8 mouse cellular contexts compared by ENCODE assay signal in the genomic region with DNA sequence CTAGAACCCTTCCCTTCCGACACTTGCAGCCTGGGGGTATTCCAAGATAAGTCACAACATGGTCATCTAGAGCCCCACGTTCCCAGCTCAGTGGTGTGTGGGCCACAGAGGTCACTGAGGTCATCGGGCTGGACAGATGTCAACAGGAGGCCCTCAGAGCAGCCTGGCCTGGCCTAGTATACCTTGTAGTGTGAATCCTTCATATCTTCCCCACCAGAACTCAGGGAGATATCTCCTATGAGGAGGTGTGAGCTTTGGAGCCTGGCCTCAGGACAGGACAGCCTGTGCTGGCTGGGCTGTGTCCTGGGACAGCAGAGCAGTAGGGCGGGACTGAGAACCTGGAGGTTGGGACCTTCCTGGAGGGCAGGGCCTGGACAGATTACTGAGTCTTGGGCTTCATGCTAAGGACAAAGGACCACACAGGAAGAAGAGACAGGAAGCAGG. TPM values are rescaled to one million over a fixed set of nuclear protein-coding genes. Genes with fewer than 3 reads are reported as not detected.
A peak's percentile ranks its signal among the peaks of the same experiment; 100 is the strongest.
DNase-seq lines count a peak whose midpoint lies in the region; ATAC-seq and TF ChIP-seq lines count a peak whose summit lies in the region.

No protein-coding gene starts in this region.

- no peaks in the 10 kb centered on the region for H3K27me3 ChIP-seq in erythroblast, embryonic 14.5 days (ENCODE audit: control insufficient read depth)
- H3K27me3 ChIP-seq in heart, embryonic 11.5 days (ENCODE audit: control insufficient read depth, insufficient read depth, low read length) = no peaks in the 10 kb centered on the region
- no peaks in the 10 kb centered on the region for H3K27me3 ChIP-seq in kidney, postnatal 0 days (ENCODE audit: insufficient read depth, low read length)

- peak overlapping the region; percentile 95 for H3K4me3 ChIP-seq in erythroblast, embryonic 14.5 days (replicated peaks)
- H3K4me3 ChIP-seq in heart, embryonic 11.5 days (ENCODE audit: low read depth, low read length) = peak overlapping the region; percentile 2; the same call in 1 of the 2 replicates
- H3K4me3 ChIP-seq in kidney, postnatal 0 days (replicated peaks; ENCODE audit: low read depth, low read length) = no peak overlapping the region

- H3K9me3 ChIP-seq in erythroblast, embryonic 14.5 days (ENCODE audit: control insufficient read depth, low read length) = no peaks in the 10 kb centered on the region
- no peaks in the 10 kb centered on the region for H3K9me3 ChIP-seq in heart, embryonic 11.5 days (replicated peaks; ENCODE audit: control insufficient read depth, low read length)
- no peaks in the 10 kb centered on the region for H3K9me3 ChIP-seq in kidney, postnatal 0 days (replicated peaks; ENCODE audit: low read length)

- DNase-seq in 3134 (ENCODE audit: extremely low read depth, insufficient read length, low spot score) = peak; percentile 19
- no peak for DNase-seq in kidney, postnatal 0 days (ENCODE audit: low spot score)
- peak; percentile 60 for DNase-seq in testis, postnatal 10 days (ENCODE audit: low spot score)
- no peak for DNase-seq in thymus, postnatal 25 days

- WGBS in heart, embryonic 11.5 days (ENCODE audit: insufficient replicate concordance) = 51% methylated on average over 4 of the region's 4 CpGs
- 71% methylated on average over 4 of the region's 4 CpGs for WGBS in kidney, postnatal 0 days

- H3K36me3 ChIP-seq in erythroblast, embryonic 14.5 days (ENCODE audit: control insufficient read depth) = peaks cover 69% of the 10 kb centered on the region
- H3K36me3 ChIP-seq in heart, embryonic 11.5 days (ENCODE audit: control insufficient read depth, insufficient read depth, low read length) = peaks cover 26% of the 10 kb centered on the region
- H3K36me3 ChIP-seq in kidney, postnatal 0 days (ENCODE audit: insufficient read depth, low read length) = peaks cover 28% of the 10 kb centered on the region

- ATAC-seq in erythroblast, adult 5-6 weeks (replicated peaks; ENCODE audit: low FRiP score, poor library complexity, severe bottlenecking) = no peak
- ATAC-seq in heart, embryonic 11.5 days (replicated peaks; ENCODE audit: insufficient number of reproducible peaks, low FRiP score, low TSS enrichment) = no peak
- no peak for ATAC-seq in kidney, postnatal 0 days (replicated peaks; ENCODE audit: low FRiP score, low read depth)
- ATAC-seq in monocyte, adult 5-6 weeks (replicated peaks; ENCODE audit: insufficient number of reproducible peaks, low FRiP score, low TSS enrichment, poor library complexity, severe bottlenecking) = no peak

- peak overlapping the region; percentile 63 for H3K9ac ChIP-seq in heart, embryonic 11.5 days (ENCODE audit: low read depth, low read length)
- 0 out of 2 replicates have a peak overlapping the region, but pooled peaks have one; percentile 0 for H3K9ac ChIP-seq in kidney, postnatal 0 days (ENCODE audit: low read depth, low read length)

- peaks cover 95% of the 10 kb centered on the region for H3K4me1 ChIP-seq in erythroblast, embryonic 14.5 days (ENCODE audit: control insufficient read depth)
- H3K4me1 ChIP-seq in heart, embryonic 11.5 days (ENCODE audit: control insufficient read depth, insufficient read depth, low read length) = peaks cover 40% of the 10 kb centered on the region
- H3K4me1 ChIP-seq in kidney, postnatal 0 days (replicated peaks; ENCODE audit: insufficient read depth, low read length) = peaks cover 16% of the 10 kb centered on the region

- H3K4me2 ChIP-seq in heart, embryonic 11.5 days = peak overlapping the region; percentile 28
- no peak overlapping the region for H3K4me2 ChIP-seq in kidney, postnatal 0 days (ENCODE audit: low read length)

- peak overlapping the region; percentile 99 for H3K27ac ChIP-seq in heart, embryonic 11.5 days (ENCODE audit: low read depth, low read length)
- peak overlapping the region; percentile 100 for H3K27ac ChIP-seq in kidney, postnatal 0 days

- no peak for TF ChIP-seq CTCF in kidney, postnatal 0 days (IDR thresholded peaks at IDR 0.05; ENCODE audit: low read depth)

RNA-seq across cellular contexts. Expression of gene Midn, which starts 1.5 kb away (rescaled TPM):
- polyA plus RNA-seq in erythroblast, embryonic 14.5 days (2012) = 7.0 and 9.3 TPM in 2 replicates
- 5.0 and 7.7 TPM in 2 replicates for total RNA-seq in erythroblast, adult 5-6 weeks (2015; ENCODE audit: low replicate concordance)
- total RNA-seq in erythroblast, adult 5-6 weeks (2017; ENCODE audit: low replicate concordance) = 3.9 and 7.4 TPM in 2 replicates
- polyA plus RNA-seq in heart, embryonic 11.5 days (2014; fragmentation: Nextera tagmentation; extraction: Ambion mirVana) = 29.5 and 31.9 TPM in 2 replicates
- polyA plus RNA-seq in kidney, postnatal 0 days (2015; fragmentation: Nextera tagmentation; extraction: Ambion mirVana) = 13.7 and 18.6 TPM in 2 replicates
- total RNA-seq in monocyte, adult 5-6 weeks (2017) = 27.3 to 65.5 TPM (median 29.9 TPM) in 3 replicates

RNA-seq across cellular contexts. Expression of gene Cbarp, which starts 6.0 kb away (rescaled TPM):
- polyA plus RNA-seq in erythroblast, embryonic 14.5 days (2012) = 0.15 and 0.52 TPM in 2 replicates
- not detected in 2 replicates for total RNA-seq in erythroblast, adult 5-6 weeks (2015; ENCODE audit: low replicate concordance)
- not detected in 2 replicates for total RNA-seq in erythroblast, adult 5-6 weeks (2017; ENCODE audit: low replicate concordance)
- polyA plus RNA-seq in heart, embryonic 11.5 days (2014; fragmentation: Nextera tagmentation; extraction: Ambion mirVana) = 2.5 and 2.7 TPM in 2 replicates
- 4.7 and 6.4 TPM in 2 replicates for polyA plus RNA-seq in kidney, postnatal 0 days (2015; fragmentation: Nextera tagmentation; extraction: Ambion mirVana)
- total RNA-seq in monocyte, adult 5-6 weeks (2017) = 0.29 to 5.8 TPM (median 4.1 TPM) in 3 replicates

RNA-seq across cellular contexts. Expression of gene Atp5d, which starts 8.2 kb away (rescaled TPM):
- 139 and 144 TPM in 2 replicates for polyA plus RNA-seq in erythroblast, embryonic 14.5 days (2012)
- 43.3 and 48.8 TPM in 2 replicates for total RNA-seq in erythroblast, adult 5-6 weeks (2015; ENCODE audit: low replicate concordance)
- 12.1 and 17.3 TPM in 2 replicates for total RNA-seq in erythroblast, adult 5-6 weeks (2017; ENCODE audit: low replicate concordance)
- 772 and 785 TPM in 2 replicates for polyA plus RNA-seq in heart, embryonic 11.5 days (2014; fragmentation: Nextera tagmentation; extraction: Ambion mirVana)
- polyA plus RNA-seq in kidney, postnatal 0 days (2015; fragmentation: Nextera tagmentation; extraction: Ambion mirVana) = 936 and 986 TPM in 2 replicates
- 26.1 to 49.8 TPM (median 29.5 TPM) in 3 replicates for total RNA-seq in monocyte, adult 5-6 weeks (2017)

RNA-seq across cellular contexts. Expression of gene Cirbp, which starts 19.2 kb away (rescaled TPM):
- polyA plus RNA-seq in erythroblast, embryonic 14.5 days (2012) = 3.9 and 4.3 TPM in 2 replicates
- total RNA-seq in erythroblast, adult 5-6 weeks (2015; ENCODE audit: low replicate concordance) = 3.6 and 3.7 TPM in 2 replicates
- total RNA-seq in erythroblast, adult 5-6 weeks (2017; ENCODE audit: low replicate concordance) = 14.6 and 16.3 TPM in 2 replicates
- 49.1 and 52.7 TPM in 2 replicates for polyA plus RNA-seq in heart, embryonic 11.5 days (2014; fragmentation: Nextera tagmentation; extraction: Ambion mirVana)
- polyA plus RNA-seq in kidney, postnatal 0 days (2015; fragmentation: Nextera tagmentation; extraction: Ambion mirVana) = 290 and 317 TPM in 2 replicates
- 137 to 163 TPM (median 145 TPM) in 3 replicates for total RNA-seq in monocyte, adult 5-6 weeks (2017)

RNA-seq across cellular contexts. Expression of gene 1600002K03Rik, which starts 26.2 kb away (rescaled TPM):
- polyA plus RNA-seq in erythroblast, embryonic 14.5 days (2012) = 0.60 and 0.99 TPM in 2 replicates
- total RNA-seq in erythroblast, adult 5-6 weeks (2015; ENCODE audit: low replicate concordance) = 7.5 TPM in 1 of 2 replicates, not detected in the other
- 5.9 TPM in 1 of 2 replicates, not detected in the other for total RNA-seq in erythroblast, adult 5-6 weeks (2017; ENCODE audit: low replicate concordance)
- 9.6 and 12.4 TPM in 2 replicates for polyA plus RNA-seq in heart, embryonic 11.5 days (2014; fragmentation: Nextera tagmentation; extraction: Ambion mirVana)
- polyA plus RNA-seq in kidney, postnatal 0 days (2015; fragmentation: Nextera tagmentation; extraction: Ambion mirVana) = 9.3 and 11.0 TPM in 2 replicates
- total RNA-seq in monocyte, adult 5-6 weeks (2017) = 16.2 to 29.1 TPM (median 18.0 TPM) in 3 replicates

Comparison
In these comparisons a context has a peak if more than half of its experiments do, and no peak if none do; other contexts are left out.
1. DNase-seq: peak in 3134 (single experiment) and testis, postnatal 10 days (single experiment); none in kidney, postnatal 0 days (single experiment) and thymus, postnatal 25 days (single experiment).